ENCODE assay signal across 8 mouse cellular contexts in genomic region chr5:113858971-113859370, GRCm38 (mm10). TPM values are rescaled to one million over a fixed set of nuclear protein-coding genes. Genes with fewer than 3 reads are reported as not detected.
DNase-seq lines count a peak whose midpoint lies in the region; ATAC-seq and TF ChIP-seq lines count a peak whose summit lies in the region.

No protein-coding gene starts in this region.

- no peak overlapping the region for H3K4me2 ChIP-seq in limb, embryonic 12.5 days

- TF ChIP-seq CTCF in heart, adult 2 months (IDR thresholded peaks at IDR 0.05), result no peak

- no peaks in the 10 kb centered on the region for H3K9me3 ChIP-seq in limb, embryonic 12.5 days

- H3K9ac ChIP-seq in heart, adult 2 months (ENCODE audit: low read depth, low read length), result peak overlapping the region; percentile 34
- no peak overlapping the region for H3K9ac ChIP-seq in limb, embryonic 12.5 days (replicated peaks)

- peaks cover 5% of the 10 kb centered on the region; the same call in 1 of the 2 replicates for H3K79me2 ChIP-seq in heart, adult 2 months (replicated peaks; ENCODE audit: control insufficient read depth, insufficient read depth, low read length)

- TF ChIP-seq POLR2A in heart, adult 2 months (IDR thresholded peaks at IDR 0.05; ENCODE audit: insufficient read depth, low read depth, low read length), result peak; percentile 47; the same call in 1 of the 2 replicates

- WGBS in heart, adult 2 months, result 2% methylated on average over 5 of the region's 5 CpGs
- WGBS in limb, embryonic 12.5 days, result 40% methylated on average over 5 of the region's 5 CpGs

- H3K4me1 ChIP-seq in heart, adult 2 months (ENCODE audit: control insufficient read depth, insufficient read depth, low read length), result peaks cover 29% of the 10 kb centered on the region
- peaks cover 18% of the 10 kb centered on the region for H3K4me1 ChIP-seq in limb, embryonic 12.5 days (replicated peaks)

- H3K36me3 ChIP-seq in heart, adult 2 months (ENCODE audit: control insufficient read depth, insufficient read depth, low read length), result no peaks in the 10 kb centered on the region; the same call in none of the 2 replicates
- peaks cover 13% of the 10 kb centered on the region for H3K36me3 ChIP-seq in limb, embryonic 12.5 days

- H3K4me3 ChIP-seq in heart, adult 2 months, result peak overlapping the region; percentile 12; the same call in 1 of the 2 replicates
- no peak overlapping the region for H3K4me3 ChIP-seq in limb, embryonic 12.5 days (replicated peaks)

- intact Hi-C loops in heart, adult 2 months (cut with DNase I), result loop anchor here (5.0 to 10.0 kb wide), 2 partner anchors 33 to 266 kb away; partner anchors contain the start of gene Alkbh2

- TF ChIP-seq EP300 in heart, adult 2 months (IDR thresholded peaks at IDR 0.05; ENCODE audit: insufficient read depth, low read depth, low read length), result peak; percentile 56; the same call in 1 of the 2 replicates

- DNase-seq in kidney, adult 18-20 months, result peak; percentile 40
- no peak for DNase-seq in kidney, adult 11 months
- DNase-seq in heart, adult 2 months, result peak; percentile 74 to 79
- peak; percentile 54 for DNase-seq in naive thymus-derived CD4-positive, alpha-beta T cell, adult 2 months (ENCODE audit: low read depth)
- no peak for DNase-seq in left cerebral cortex, adult 9 months (ENCODE audit: low spot score in 2 of 2)
- DNase-seq in right cerebral cortex, postnatal 14 days, result no peak
- no peak for DNase-seq in layer of hippocampus, postnatal 36 days

- H3K27ac ChIP-seq in heart, adult 2 months, result peak overlapping the region; percentile 63
- no peak overlapping the region for H3K27ac ChIP-seq in limb, embryonic 12.5 days

- no peaks in the 10 kb centered on the region for H3K27me3 ChIP-seq in heart, adult 2 months (ENCODE audit: control insufficient read depth, insufficient read depth, low read length)
- H3K27me3 ChIP-seq in limb, embryonic 12.5 days, result no peaks in the 10 kb centered on the region

- ATAC-seq in limb, embryonic 12.5 days (ENCODE audit: insufficient number of reproducible peaks, insufficient read depth, low FRiP score, low TSS enrichment, low read depth), result 0 out of 2 replicates have a peak, but pooled peaks have one; percentile 8

RNA-seq across cellular contexts. Expression of gene Selplg, which starts 26.5 kb away (rescaled TPM):
- 1 to 10 TPM; 3.4 to 4.5 TPM for total RNA-seq in heart, adult 2 months (2021)
- polyA plus RNA-seq in heart, adult 2 months (2012; rRNA removed), result 5.7 and 14.1 TPM in 2 replicates
- polyA plus RNA-seq in limb, embryonic 12.5 days (2016; fragmentation: Nextera tagmentation; extraction: Ambion mirVana), result 1.4 and 1.8 TPM in 2 replicates
- 10 to 100 TPM; 30.2 to 30.3 TPM for total RNA-seq in layer of hippocampus, postnatal 36 days (2021)

RNA-seq across cellular contexts. Expression of gene Coro1c, which starts 49.6 kb away (rescaled TPM):
- 10 to 100 TPM; 24.6 to 30.1 TPM for total RNA-seq in heart, adult 2 months (2021)
- polyA plus RNA-seq in heart, adult 2 months (2012; rRNA removed), result 24.1 and 27.9 TPM in 2 replicates
- polyA plus RNA-seq in limb, embryonic 12.5 days (2016; fragmentation: Nextera tagmentation; extraction: Ambion mirVana), result 91.1 and 99.4 TPM in 2 replicates
- 10 to 100 TPM; 86.9 to 99.4 TPM for total RNA-seq in layer of hippocampus, postnatal 36 days (2021)

RNA-seq across cellular contexts. Expression of gene Tmem119, which starts 58.7 kb away (rescaled TPM):
- 1 to 10 TPM; 3.6 to 5.8 TPM for total RNA-seq in heart, adult 2 months (2021)
- 7.3 and 12.0 TPM in 2 replicates for polyA plus RNA-seq in heart, adult 2 months (2012; rRNA removed)
- 236 and 242 TPM in 2 replicates for polyA plus RNA-seq in limb, embryonic 12.5 days (2016; fragmentation: Nextera tagmentation; extraction: Ambion mirVana)
- total RNA-seq in layer of hippocampus, postnatal 36 days (2021), result 10 to 100 TPM; 22.0 to 25.7 TPM

Comparison
In these comparisons a context has a peak if more than half of its experiments do, and no peak if none do; other contexts are left out.
1. DNase-seq: peak in kidney, adult 18-20 months (single experiment), heart, adult 2 months (2 of 2) and naive thymus-derived CD4-positive, alpha-beta T cell, adult 2 months (single experiment); none in kidney, adult 11 months (single experiment), left cerebral cortex, adult 9 months (0 of 2), right cerebral cortex, postnatal 14 days (single experiment) and layer of hippocampus, postnatal 36 days (0 of 2).
2. RNA of gene Selplg, which starts 26.5 kb away (total RNA-seq): 30.2 to 30.3 TPM in layer of hippocampus, postnatal 36 days; 3.4 to 4.5 TPM in heart, adult 2 months; every median in the first group is over 4 times any median in the second.